Mouse (Mus musculus): ENCODE results near the gene Myrip.

Myrip gene

DNA sequence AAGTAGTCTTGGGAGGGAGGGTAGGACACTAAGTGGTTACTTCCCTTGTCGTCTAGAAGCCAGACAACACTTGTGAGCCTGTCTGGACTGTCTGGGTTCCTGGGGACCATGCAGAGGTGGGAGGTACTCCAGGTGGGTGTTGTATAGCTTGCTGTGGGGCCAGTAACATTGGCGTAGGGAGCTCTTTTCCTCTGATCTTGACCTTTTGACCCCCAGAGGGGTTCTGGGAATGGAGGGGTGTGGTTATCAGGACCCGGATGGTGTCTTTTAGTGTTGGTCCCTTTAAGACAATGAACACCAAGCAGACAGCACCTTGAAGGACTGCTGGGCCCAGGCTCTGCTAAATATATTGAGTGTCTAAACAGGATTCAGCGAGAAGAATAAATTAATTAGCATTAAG is 36.9 kb downstream of the Myrip start:
- no peak for DNase-seq (ENCODE audit: low spot score in 2 of 2)

DNA sequence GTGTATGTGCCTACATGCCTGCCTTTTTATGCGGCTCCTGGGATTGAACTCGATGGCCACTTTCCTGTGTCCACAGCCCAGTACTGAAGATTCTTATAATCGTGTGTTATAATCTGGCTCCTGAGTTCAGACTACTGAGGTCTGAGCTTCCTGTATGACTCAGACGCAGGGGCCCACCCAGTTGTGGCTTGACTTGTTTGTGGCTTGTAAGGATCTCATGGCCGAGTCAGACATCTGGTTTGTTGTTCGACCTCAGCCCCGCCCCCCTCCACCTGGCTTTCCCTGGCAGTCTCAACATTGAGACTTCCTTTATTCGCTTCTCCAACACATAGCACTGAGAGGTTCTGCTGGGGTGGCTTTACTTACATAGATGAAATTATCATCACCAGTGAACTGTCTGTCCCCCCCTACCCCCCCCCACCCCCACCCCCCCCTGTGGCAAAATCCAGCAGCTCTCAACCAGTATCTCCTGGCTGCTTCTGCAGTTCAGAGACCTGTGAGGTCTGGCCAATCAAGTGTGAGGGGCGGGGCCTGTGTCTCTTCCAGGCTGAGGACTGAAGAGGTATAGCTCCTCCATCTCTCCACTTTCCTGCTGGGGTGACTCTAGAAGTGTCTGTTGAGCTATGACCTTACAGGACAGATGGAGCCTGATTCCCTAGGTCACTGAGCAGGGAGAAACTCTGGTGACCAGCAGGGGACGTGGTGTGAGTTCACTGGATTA is 38.8 kb downstream of the Myrip start:
- peak; percentile 24 to 38 for DNase-seq (ENCODE audit: low spot score in 2 of 2)

DNA sequence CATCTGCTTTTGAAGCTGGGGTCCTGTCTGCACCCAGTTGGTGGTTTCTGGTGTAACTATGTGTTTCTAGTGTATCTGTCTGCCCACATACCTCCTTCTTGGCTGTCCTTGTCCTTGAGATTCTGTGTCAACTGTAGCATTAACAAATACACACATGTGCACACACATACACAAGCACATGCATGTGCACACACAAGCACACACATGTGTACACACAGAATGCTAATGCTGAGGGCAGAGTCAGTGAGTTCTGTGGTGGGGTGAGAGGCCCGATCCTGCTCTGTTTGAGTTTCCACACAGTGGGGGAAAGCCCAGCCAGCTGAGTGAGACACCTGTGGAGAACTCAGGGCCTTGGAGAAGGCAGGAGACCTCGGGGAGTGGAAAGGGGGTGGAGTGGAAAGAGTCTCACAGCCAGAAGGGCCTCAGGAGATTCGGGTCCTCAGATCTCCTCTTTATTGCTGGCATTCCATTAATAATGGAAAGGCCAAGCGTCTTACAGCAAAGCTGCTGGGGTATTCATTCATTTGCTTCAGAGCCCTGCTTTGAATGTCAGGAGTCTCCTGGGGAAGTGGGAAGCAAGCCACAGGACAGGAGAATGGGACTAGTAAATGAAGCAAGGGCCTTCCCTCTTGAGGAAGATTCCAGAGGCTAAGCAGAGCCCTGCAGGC is 41.9 kb downstream of the Myrip start:
- no peak for DNase-seq (ENCODE audit: low spot score in 2 of 2)

DNA sequence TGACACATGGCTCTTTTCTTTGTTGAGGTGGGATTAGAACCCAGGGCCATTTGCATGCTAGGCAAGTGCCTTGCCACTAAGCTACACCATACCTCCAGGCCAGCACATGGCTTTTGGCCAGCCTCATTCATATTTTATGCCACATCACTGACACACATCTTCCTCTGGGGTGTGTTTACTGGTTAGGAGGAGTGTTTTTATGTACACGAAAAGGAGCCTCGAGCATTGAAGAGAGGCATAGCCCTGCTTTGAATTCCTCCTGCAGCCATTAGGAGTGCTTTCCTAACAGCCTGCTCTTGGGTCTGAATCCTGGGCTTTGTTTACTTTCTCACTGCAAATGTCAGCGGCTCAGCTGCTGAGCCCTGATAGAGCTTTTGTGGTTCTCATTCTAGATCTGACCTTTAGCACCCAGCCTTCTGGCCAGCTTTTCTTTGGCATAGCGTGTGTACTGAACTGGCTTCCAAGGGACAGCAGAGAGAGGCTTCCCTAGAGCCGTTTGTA is 44.4 kb downstream of the Myrip start:
- no peak for DNase-seq (ENCODE audit: low spot score in 2 of 2)

DNA sequence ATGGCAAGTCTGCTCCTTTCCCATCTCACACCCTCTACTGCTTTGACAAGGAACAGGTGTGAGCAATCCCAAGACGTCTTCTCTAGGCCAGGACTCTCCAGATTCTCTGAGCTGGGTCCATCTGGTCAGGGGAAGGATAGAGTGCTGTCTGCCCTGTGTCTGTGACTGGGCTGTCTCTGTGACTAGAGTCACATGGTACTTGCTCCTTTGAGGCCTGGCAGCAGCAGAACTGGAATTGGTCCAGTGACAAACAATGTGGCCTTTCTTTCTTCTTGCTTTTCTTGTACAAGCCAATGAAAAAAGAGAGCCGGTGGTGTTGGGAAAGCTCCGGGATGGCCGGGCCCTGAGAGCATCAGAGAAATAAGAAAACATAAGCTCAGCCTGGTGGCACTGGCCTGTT is 47.8 kb downstream of the Myrip start:
- no peak for DNase-seq (ENCODE audit: low spot score in 2 of 2)

DNA sequence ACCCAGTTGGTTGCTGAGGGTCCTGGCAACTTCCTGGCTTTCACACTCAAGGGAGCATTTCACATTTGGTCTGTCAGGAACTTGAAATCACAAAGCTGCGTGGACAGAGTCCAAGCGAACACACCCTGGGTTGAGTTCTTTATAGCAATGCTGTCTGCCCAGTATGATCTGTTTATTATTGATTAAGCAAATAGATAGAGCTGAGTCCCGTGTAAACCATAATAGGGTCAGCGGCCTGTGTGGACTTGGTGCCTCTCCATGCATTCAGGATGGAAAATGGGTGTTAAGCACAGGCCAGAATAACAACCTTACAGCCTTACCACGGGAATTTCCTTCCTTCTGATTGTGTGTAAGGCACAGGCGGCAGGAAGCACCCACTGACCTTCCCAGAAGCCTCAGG is 49.0 kb downstream of the Myrip start:
- DNase-seq (ENCODE audit: low spot score in 2 of 2), result no peak

DNA sequence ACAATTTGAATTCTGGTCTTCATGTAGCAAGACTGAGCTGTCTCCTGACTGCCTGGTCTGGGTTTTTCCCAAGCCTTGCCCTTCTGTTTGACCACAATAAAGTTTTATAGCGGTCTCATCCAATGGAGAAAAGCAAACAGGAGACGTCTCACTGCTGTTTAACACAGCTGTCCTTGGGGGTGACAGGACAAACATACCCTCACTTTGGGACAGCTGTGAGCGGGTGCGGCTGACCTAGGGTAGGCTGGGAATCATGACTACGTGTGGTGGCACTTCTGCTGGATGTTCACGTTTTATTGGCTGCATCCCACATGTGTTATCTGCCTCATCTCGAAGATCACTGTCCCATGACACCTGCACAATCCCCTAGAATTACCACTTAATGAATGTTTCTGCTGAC is 49.7 kb downstream of the Myrip start:
- DNase-seq (ENCODE audit: low spot score in 2 of 2), result no peak

DNA sequence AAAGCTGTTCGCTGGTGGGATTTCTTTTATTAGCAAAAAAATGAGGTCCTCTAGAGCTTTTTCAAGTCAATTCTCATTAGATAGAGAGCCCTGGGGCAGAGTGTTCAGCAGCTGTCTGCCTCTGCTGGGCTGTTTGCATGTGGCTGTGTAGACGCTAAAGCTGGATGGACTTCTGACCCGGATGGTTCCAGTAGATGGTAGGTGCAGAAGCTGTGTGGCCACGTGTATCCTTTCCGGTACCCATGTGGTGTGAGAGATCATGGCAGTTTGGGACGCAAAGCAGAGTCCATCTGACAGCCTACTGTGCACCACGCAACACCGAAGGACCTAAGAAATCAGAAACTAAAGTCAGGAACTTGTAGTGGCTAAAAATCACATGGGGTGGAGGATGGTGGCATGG is 50.2 kb downstream of the Myrip start:
- DNase-seq (ENCODE audit: low spot score in 2 of 2), result no peak

DNA sequence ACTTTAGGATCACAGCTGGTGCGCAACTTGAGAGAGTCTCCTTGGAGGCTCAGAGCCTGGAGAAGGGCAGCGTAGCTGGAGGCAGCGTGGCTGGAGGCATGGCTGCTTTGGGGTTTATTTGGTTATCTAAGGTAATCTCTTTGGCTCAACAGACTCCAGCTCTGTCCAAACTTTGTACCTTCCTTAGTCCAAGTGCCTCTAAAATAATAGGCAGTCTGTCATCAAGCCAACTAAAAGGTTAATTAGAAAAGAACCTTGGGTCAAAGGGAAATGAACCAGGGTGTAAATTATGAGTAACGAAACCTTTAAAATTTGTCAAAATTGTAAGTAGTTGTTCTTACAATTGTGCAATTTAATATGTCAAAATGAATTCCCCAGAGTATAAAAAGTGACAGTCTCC is 51.7 kb downstream of the Myrip start:
- no peak for DNase-seq (ENCODE audit: low spot score in 2 of 2)

DNA sequence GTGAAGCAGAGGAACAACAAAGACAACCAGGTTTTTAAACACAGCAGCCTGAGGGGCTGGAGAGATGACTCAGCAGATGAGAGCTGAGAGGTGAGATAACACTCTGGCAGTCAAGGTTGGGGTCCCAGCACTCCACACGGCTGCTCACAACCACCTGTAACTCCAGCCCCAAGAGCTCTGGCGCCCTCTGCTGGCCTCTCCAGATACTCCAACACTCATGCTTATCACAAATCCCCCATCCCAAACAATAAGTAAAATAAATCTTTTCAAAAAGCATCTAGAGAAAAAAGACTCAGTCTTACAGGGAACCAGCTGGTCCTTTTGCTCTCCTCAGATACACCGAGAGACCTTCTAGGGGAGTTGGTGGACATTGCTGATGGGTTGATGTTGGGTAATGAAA is 52.7 kb downstream of the Myrip start:
- no peak for DNase-seq (ENCODE audit: low spot score in 2 of 2)

DNA sequence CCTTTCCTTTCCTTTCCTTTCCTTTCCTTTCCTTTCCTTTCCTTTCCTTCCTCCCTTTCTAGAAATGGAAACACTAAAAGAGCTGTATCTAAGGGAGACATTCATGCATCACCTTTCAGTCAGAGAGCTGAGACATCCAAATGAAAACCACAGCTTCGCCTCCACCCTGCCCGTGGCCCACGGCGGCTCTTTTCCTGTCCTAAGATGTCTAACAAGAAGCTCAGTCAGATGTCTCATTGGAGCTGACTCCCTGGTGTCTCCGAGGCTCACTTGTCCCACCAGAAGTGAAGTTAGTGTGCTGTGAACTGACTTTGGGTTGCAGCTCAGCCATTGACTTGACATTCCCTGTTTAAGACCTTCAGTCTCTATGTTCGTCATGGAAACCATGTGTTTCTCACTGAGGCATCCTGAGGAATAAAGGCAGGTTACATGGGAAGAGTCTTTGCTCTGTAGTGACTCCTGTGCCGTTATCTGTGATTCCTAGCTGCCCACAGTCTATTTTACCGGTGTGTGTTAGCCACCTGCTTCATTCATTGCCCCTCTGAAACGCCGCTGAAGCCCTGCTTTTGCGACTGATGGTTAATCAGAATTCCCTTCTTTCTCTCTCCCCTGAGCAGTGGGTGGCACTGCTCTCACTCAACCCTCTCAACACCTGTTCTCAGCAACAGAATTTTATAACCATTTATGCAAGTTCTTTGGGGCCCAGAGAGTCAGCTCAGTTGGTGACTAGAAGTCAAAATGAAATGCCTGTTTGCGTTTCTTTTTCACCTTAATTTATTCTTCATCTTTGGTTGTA is 53.4 kb downstream of the Myrip start:
- no peak for DNase-seq (ENCODE audit: low spot score in 2 of 2)

DNA sequence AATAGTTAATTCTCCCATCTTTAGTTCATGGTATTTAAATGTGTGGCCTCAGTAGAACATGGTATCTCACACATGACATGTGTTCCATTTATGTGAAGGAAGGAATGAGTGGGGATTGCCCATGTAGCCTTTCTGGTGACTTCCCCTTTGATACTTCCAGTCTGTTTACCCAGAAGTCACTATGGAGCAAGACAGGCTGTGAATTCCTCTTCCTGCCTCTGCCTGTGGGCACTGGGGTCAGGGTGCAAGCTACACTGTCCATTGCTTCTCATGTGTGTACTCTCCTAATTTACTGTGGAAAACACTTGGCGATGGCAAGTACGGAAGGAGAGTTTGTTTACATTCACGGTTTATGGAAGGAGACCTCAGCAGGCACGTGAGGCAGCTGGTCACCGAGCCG is 55.2 kb downstream of the Myrip start:
- DNase-seq (ENCODE audit: low spot score in 2 of 2), result no peak

DNA sequence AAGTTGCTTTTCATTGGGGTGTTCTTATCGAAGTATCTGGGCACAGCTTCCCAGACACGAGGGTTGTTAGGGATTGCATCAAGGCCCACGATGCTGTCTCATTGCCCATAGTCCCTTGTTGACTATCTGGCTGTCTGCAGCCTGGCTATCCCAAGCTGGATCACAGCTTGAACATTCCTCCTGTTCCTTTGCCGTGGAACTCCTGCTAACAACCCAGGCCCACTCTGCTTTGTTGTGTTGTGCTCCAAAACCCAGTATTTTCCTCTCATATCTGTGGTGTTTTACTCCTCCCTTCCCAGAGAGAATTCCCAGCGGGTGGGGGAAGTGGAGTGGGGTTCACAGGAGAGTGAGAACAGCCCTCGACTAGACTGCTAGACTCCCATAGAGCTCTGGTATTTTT is 56.7 kb downstream of the Myrip start:
- DNase-seq (ENCODE audit: low spot score in 2 of 2), result no peak

DNA sequence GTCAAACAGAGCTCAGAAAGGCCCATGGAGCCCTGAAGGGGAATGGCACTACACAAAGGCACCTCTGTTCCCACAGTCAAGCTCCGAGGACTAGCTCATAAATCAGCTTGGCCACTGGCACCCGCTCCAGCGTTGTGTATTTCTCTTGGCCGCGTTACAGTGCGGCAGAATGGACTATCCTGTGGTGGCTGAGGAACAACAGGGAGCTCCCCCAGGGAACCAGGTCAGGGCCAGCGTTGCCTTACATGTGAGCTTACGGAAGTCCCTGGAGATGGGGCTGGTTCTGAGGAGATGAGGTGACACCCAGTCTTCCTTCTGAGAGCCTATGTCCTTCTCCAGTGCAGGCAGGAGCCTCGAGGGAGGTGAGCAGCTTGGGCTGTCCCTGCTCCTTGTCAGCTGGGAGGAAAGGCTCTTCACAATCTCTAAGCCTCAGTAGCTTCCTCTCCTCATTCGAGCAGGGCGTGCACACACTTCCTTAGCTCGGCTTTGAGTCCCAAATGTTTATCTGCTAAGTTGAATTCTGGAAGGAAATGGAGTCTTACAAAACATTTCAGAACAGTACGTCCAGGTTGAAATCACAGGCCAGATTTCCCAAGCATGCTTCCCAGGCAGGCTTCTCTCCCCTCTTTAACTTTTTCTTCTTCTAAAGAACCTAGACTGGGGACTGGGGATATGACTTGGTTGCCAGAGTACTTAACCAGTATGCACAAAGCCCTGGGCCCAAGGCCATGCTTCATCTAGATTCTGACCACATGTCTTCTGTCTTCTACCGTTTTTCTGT is 59.3 kb downstream of the Myrip start:
- DNase-seq (ENCODE audit: low spot score in 2 of 2), result no peak

DNA sequence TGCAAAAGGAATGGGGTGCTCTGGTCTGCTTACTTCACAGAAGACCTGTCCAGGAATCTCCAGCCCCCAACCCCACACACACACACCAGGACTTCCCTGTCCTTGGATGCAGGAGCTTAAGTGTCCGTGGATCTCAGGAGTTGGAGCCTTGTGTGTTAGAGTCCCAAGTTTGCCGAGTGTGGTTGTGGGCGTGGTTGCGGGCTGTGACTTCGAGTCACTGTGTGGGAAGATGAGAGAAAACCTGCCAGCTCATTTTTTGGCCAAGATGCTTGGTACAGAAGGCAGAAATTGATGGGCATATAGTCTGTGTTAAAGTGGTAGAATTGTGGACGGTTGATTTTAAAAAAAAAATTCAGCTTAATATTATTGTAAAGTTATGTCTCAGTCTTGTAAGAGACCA is 60.3 kb downstream of the Myrip start:
- no peak for DNase-seq (ENCODE audit: low spot score in 2 of 2)

DNA sequence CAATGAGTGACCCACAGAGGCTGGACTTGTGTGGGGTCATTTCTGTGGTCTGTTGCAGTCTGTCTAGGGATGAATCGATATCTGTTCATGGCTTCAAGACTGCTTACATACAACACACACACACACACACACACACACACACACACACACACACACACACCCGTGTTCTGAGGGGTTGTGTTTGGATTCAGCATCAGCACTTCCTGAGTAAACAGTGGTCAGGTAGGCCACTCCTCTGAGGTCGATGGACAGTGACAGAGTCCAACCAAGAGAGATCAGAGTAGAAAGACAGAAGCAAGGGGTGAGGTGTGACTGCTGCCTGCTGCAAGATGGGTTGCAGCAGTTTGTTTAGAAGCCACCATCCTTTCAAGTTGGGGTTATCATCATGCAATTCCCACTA is 61.4 kb downstream of the Myrip start:
- DNase-seq (ENCODE audit: low spot score in 2 of 2), result no peak

DNA sequence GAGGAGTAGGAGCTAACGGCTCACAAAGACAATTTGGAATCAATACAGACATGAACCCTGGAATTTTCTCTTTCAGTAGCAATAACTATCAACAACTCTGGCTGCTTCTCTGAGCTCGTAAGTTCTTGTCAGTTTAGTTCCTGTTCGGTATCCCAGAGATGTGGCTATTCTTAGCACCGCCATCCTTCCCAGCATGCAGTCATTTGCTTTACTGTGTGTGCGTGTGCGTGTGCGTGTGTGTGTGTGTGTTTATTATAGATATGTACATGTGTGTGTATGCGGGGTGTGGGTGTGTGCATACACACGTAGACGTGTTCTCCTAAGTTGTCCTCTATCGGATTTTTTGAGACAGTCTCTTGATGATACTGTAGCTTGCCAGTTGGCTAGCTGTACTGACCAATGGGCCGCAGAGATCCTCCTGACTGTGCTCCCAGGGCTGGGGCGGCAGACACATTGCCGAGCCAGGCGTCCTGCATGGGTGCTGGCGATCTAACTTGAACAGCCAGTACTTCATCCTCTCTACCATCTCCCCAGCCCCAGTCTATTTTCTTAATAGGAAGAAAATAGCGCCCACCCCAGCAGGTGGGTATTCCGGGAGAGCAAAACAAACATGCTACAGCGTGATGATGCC is 63.5 kb downstream of the Myrip start:
- no peak for DNase-seq (ENCODE audit: low spot score in 2 of 2)

DNA sequence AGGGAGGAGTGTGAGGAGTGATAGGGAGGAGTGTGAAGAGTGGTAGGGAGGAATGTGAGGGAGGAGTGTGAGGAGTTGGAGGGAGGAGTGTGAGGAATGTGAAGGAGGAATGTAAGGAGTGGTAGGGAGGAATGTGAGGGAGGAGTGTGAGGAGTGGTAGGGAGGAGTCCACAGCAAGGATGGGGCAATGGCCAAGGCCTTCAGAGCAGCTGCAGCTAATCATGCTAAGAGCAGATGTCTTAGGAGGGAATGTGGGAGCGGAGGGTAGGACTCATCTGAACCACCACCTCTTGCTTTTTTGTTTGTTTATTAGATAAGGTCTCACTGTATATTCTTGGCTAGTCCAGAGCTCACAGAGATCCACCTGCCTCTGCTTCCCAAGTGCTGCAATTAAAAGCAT is 66.2 kb downstream of the Myrip start:
- DNase-seq (ENCODE audit: low spot score in 2 of 2), result no peak

DNA sequence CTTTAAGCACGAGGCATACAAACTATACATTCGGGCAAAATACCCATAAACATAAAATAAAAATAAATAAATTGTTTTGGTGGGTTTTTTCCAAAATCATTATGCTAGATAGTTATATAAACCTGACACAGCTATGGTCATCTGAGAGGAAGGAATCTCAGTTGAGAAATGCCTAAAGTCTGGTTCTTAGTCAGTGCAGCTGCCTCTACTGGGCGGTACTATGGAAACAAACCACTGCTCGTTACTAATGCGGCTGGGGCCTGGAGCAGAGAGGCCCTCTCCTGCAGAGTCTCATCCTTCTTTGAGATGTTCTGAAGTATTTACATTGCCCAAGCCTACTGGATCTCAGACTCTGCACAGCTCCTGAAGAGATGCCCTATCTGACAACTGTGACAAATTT is 70.3 kb downstream of the Myrip start:
- DNase-seq (ENCODE audit: low spot score in 2 of 2), result no peak

DNA sequence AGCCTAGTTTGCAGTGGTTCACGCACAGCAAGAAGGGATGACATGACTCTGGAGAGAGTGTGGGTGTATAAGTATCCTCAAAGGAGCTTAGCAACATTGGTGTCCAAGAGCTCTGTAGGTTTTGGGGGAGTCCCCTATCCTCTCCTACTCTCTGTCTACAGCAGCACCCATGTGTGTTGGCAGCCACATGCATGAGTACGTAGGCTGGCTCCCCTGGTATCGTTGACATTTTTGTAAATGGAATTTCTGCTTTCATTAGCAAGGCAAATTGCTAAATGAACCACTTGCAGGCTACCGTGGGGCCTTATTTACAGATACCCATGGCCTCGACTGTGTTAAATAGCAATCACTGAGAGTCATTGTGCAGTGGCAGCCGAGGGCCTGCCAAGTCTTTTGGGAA is 71.0 kb downstream of the Myrip start:
- DNase-seq (ENCODE audit: low spot score in 2 of 2), result no peak

DNA sequence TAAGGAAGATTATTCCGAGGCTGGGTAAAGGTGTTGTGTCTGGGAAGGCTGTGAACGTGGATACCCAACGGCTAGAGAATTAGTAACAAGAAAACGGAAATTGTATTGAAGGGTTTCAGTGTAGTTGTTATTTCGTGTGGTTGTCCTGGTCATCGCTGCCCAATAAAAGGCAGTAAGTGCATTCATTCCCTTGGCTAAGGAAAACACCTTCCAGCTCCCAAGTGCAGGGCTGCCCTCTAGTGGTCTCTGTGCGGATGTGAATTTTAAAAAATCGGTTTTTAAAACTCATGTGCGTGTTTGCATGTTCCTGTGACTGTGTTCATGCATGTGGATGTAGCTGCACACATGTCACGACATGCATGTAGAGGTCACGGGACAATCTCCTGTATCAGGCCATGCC is 76.4 kb downstream of the Myrip start:
- peak in 1 of 2 experiments; percentile 2 for DNase-seq (ENCODE audit: low spot score in 2 of 2)

DNA sequence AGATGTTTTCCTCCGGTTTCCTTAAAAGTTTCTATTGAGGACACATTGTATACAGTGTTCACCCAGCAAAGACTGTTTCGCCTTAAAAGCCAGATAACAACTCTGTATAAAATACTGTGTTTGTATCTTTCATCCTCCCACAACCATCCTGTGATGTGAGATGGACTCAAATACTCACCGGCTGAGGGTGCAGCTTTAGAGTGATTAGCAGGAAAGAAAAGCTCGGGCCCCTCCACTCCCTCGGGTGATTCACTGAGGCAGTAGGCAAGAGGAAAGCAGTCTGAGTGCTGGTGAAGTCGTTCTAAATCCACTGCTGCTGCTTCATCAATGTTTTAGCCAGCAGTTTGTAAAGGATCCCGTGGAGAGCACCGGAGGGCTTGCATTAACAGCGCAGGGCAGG is 93.9 kb downstream of the Myrip start:
- no peak for DNase-seq (ENCODE audit: low spot score in 2 of 2)

Measured in spleen, postnatal 36 days (tissue).